ENCODE assay signal across 21 mouse cellular contexts in the genomic region with DNA sequence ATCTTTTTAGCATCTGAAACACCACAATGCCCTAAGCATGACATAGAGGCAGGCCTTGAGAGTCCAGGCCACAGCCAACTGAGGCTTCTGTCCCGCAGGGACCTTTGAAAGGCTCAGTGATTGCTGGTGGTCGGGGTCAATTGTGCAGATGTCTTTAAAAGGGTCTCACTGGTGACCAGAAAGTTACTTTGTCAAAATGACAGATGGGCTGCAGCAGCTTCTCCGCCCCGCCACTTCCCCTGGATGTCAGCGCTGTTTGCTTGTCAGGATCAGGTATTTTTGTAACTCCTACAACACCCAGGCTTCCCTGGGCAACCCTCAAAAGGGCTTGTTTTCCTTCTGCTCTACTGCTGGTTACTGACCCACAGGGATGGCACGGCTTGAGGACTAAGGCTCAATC. TPM values are rescaled to one million over a fixed set of nuclear protein-coding genes. Genes with fewer than 3 reads are reported as not detected.
A peak's percentile ranks its signal among the peaks of the same experiment; 100 is the strongest.
DNase-seq lines count a peak whose midpoint lies in the region; ATAC-seq lines count a peak whose summit lies in the region.
"Had no signal": no experiment of that assay in that cellular context is flagged by ENCODE, and none has a peak within 500 bp of the region (broad histone marks: within the 10 kb centered on the region; RNA-seq: fewer than 3 reads in every experiment).

No protein-coding gene starts in this region.

- H3K36me3 ChIP-seq in midbrain, embryonic 11.5 days (ENCODE audit: control insufficient read depth, insufficient read depth, low read length) = no peaks in the 10 kb centered on the region
- no peaks in the 10 kb centered on the region for H3K36me3 ChIP-seq in midbrain, embryonic 13.5 days
- H3K36me3 ChIP-seq in embryonic facial prominence, embryonic 10.5 days (replicated peaks) = no peaks in the 10 kb centered on the region
- H3K36me3 ChIP-seq in heart, embryonic 12.5 days = no peaks in the 10 kb centered on the region
- H3K36me3 ChIP-seq: embryonic facial prominence, embryonic 13.5 days; forebrain, embryonic 12.5 days; forebrain, embryonic 15.5 days; hindbrain, embryonic 15.5 days; intestine, embryonic 15.5 days had no signal

- H3K4me2 ChIP-seq in midbrain, embryonic 11.5 days = no peak overlapping the region
- H3K4me2 ChIP-seq in midbrain, embryonic 13.5 days (replicated peaks) = no peak overlapping the region
- H3K4me2 ChIP-seq in heart, embryonic 12.5 days = no peak overlapping the region
- H3K4me2 ChIP-seq: embryonic facial prominence, embryonic 13.5 days; forebrain, embryonic 12.5 days; forebrain, embryonic 15.5 days; hindbrain, embryonic 15.5 days; intestine, embryonic 15.5 days had no signal

- H3K4me1 ChIP-seq in midbrain, embryonic 11.5 days (ENCODE audit: control insufficient read depth, insufficient read depth, low read length) = no peaks in the 10 kb centered on the region
- H3K4me1 ChIP-seq in midbrain, embryonic 13.5 days (replicated peaks) = no peaks in the 10 kb centered on the region
- peaks cover 7% of the 10 kb centered on the region for H3K4me1 ChIP-seq in embryonic facial prominence, embryonic 10.5 days
- H3K4me1 ChIP-seq in heart, embryonic 12.5 days (replicated peaks) = peaks cover 12% of the 10 kb centered on the region; the same call in 1 of the 2 replicates
- H3K4me1 ChIP-seq: forebrain, embryonic 12.5 days; forebrain, embryonic 15.5 days; hindbrain, embryonic 15.5 days; intestine, embryonic 15.5 days had no signal

- H3K4me3 ChIP-seq in midbrain, embryonic 11.5 days (ENCODE audit: low read depth, low read length) = no peak overlapping the region
- no peak overlapping the region for H3K4me3 ChIP-seq in midbrain, embryonic 13.5 days (replicated peaks)
- no peak overlapping the region for H3K4me3 ChIP-seq in embryonic facial prominence, embryonic 10.5 days
- H3K4me3 ChIP-seq in heart, embryonic 12.5 days = no peak overlapping the region
- H3K4me3 ChIP-seq: embryonic facial prominence, embryonic 13.5 days; erythroblast, embryonic 14.5 days; forebrain, embryonic 12.5 days; forebrain, embryonic 15.5 days; hindbrain, embryonic 15.5 days; intestine, embryonic 15.5 days had no signal

- H3K27me3 ChIP-seq in midbrain, embryonic 11.5 days (ENCODE audit: control insufficient read depth, insufficient read depth, low read length) = no peaks in the 10 kb centered on the region
- no peaks in the 10 kb centered on the region for H3K27me3 ChIP-seq in midbrain, embryonic 13.5 days
- H3K27me3 ChIP-seq in embryonic facial prominence, embryonic 10.5 days (replicated peaks; ENCODE audit: low read depth, poor library complexity, severe bottlenecking) = no peaks in the 10 kb centered on the region
- H3K27me3 ChIP-seq in heart, embryonic 12.5 days (replicated peaks) = no peaks in the 10 kb centered on the region
- H3K27me3 ChIP-seq: embryonic facial prominence, embryonic 13.5 days; forebrain, embryonic 15.5 days; hindbrain, embryonic 15.5 days; intestine, embryonic 15.5 days had no signal

- WGBS in midbrain, embryonic 11.5 days = 68% methylated on average over 6 of the region's 6 CpGs
- 71% methylated on average over 6 of the region's 6 CpGs for WGBS in midbrain, embryonic 13.5 days
- WGBS in embryonic facial prominence, embryonic 10.5 days = 63% methylated on average over 6 of the region's 6 CpGs
- 52% methylated on average over 6 of the region's 6 CpGs for WGBS in heart, embryonic 12.5 days

- no peak overlapping the region for H3K27ac ChIP-seq in midbrain, embryonic 11.5 days (ENCODE audit: low read depth, low read length)
- H3K27ac ChIP-seq in midbrain, embryonic 13.5 days = no peak overlapping the region
- no peak overlapping the region; the same call in 1 of the 2 replicates for H3K27ac ChIP-seq in embryonic facial prominence, embryonic 10.5 days (replicated peaks)
- H3K27ac ChIP-seq in heart, embryonic 12.5 days (ENCODE audit: poor library complexity, severe bottlenecking) = no peak overlapping the region
- H3K27ac ChIP-seq: embryonic facial prominence, embryonic 13.5 days; forebrain, embryonic 12.5 days; forebrain, embryonic 15.5 days; hindbrain, embryonic 15.5 days; intestine, embryonic 15.5 days had no signal

- H3K9me3 ChIP-seq in midbrain, embryonic 11.5 days (ENCODE audit: control insufficient read depth, low read length) = no peaks in the 10 kb centered on the region
- H3K9me3 ChIP-seq in midbrain, embryonic 13.5 days = no peaks in the 10 kb centered on the region
- no peaks in the 10 kb centered on the region for H3K9me3 ChIP-seq in embryonic facial prominence, embryonic 10.5 days
- no peaks in the 10 kb centered on the region for H3K9me3 ChIP-seq in heart, embryonic 12.5 days (replicated peaks)
- H3K9me3 ChIP-seq: embryonic facial prominence, embryonic 13.5 days; forebrain, embryonic 12.5 days; forebrain, embryonic 15.5 days; hindbrain, embryonic 15.5 days; intestine, embryonic 15.5 days had no signal

- no peak for ATAC-seq in midbrain, embryonic 11.5 days (ENCODE audit: low FRiP score)
- no peak for ATAC-seq in midbrain, embryonic 13.5 days
- no peak for ATAC-seq in heart, embryonic 12.5 days (ENCODE audit: insufficient number of reproducible peaks, low FRiP score)
- ATAC-seq: activated CD4-positive, CD25-positive, alpha-beta regulatory T cell, adult 4 months; forebrain, embryonic 15.5 days; intestine, embryonic 15.5 days had no signal

- H3K9ac ChIP-seq in midbrain, embryonic 11.5 days (ENCODE audit: low read length) = no peak overlapping the region
- H3K9ac ChIP-seq in midbrain, embryonic 13.5 days (replicated peaks) = no peak overlapping the region
- H3K9ac ChIP-seq in heart, embryonic 12.5 days = no peak overlapping the region
- H3K9ac ChIP-seq: embryonic facial prominence, embryonic 13.5 days; forebrain, embryonic 12.5 days; forebrain, embryonic 15.5 days; hindbrain, embryonic 15.5 days; intestine, embryonic 15.5 days had no signal

- DNase-seq in embryo, embryonic 10 days (ENCODE audit: low spot score) = peak; percentile 58
- no peak for DNase-seq in embryo, embryonic 11 days
- DNase-seq in midbrain, embryonic 11.5 days (ENCODE audit: low spot score, missing footprints) = peak; percentile 62
- DNase-seq in embryonic facial prominence, embryonic 10.5 days (ENCODE audit: low spot score) = peak; percentile 13
- DNase-seq: adrenal gland, postnatal 10 days; adrenal gland, postnatal 36 days; cerebellum, adult 18-20 months; cerebellum, adult 9-10 months; cerebellum, postnatal 14 days; gastrocnemius, postnatal 25 days; heart, adult 18-20 months; kidney, adult 11 months had no signal

RNA-seq across cellular contexts. Expression of a gene that starts 21.0 kb away (rescaled TPM):
- 1.4 and 2.7 TPM in 2 replicates for polyA plus RNA-seq in midbrain, embryonic 11.5 days (2014; fragmentation: Nextera tagmentation; extraction: Ambion mirVana)
- polyA plus RNA-seq in midbrain, embryonic 13.5 days (2015; fragmentation: Nextera tagmentation; extraction: Ambion mirVana) = 3.8 and 4.8 TPM in 2 replicates
- polyA plus RNA-seq in embryonic facial prominence, embryonic 10.5 days (2016; fragmentation: Nextera tagmentation; extraction: Ambion mirVana) = 2.6 and 4.5 TPM in 2 replicates
- polyA plus RNA-seq in heart, embryonic 12.5 days (2016; fragmentation: Nextera tagmentation; extraction: Ambion mirVana) = 12.3 and 12.4 TPM in 2 replicates
- polyA plus RNA-seq: activated CD4-positive, CD25-positive, alpha-beta regulatory T cell, adult 4 months; erythroblast, embryonic 14.5 days had no signal
